Mouse (Mus musculus): ENCODE data around the gene 4833439L19Rik. TPM values are rescaled to one million over a fixed set of nuclear protein-coding genes. Genes with fewer than 3 reads are reported as not detected.

Gene 4833439L19Rik
- polyA plus RNA-seq, 1 experiment from 2014 or later: 50.2 TPM

Small RNA genes within 50 kb of the gene (microRNA-seq; reads per million reads assigned to microRNA genes)
- gene Gm24195: not detected

Other genes starting within 250 kb of the 4833439L19Rik start
- 0.61 and 0.70 TPM in 2 replicates for gene Cplx2, start 194.1 kb downstream of the 4833439L19Rik start, polyA plus RNA-seq (2015; fragmentation: Nextera tagmentation; extraction: Ambion mirVana)
- 33.4 and 37.6 TPM in 2 replicates for gene Thoc3, start 96.6 kb downstream of the 4833439L19Rik start, polyA plus RNA-seq (2015; fragmentation: Nextera tagmentation; extraction: Ambion mirVana)
- gene Simc1, start 61.7 kb downstream of the 4833439L19Rik start, polyA plus RNA-seq (2015; fragmentation: Nextera tagmentation; extraction: Ambion mirVana): 1.5 TPM in 2 replicates
- 7.6 and 8.4 TPM in 2 replicates for gene Arl10, start 9.6 kb upstream of the 4833439L19Rik start, polyA plus RNA-seq (2015; fragmentation: Nextera tagmentation; extraction: Ambion mirVana)
- 37.9 and 41.0 TPM in 2 replicates for gene Nop16, start 24.7 kb upstream of the 4833439L19Rik start, polyA plus RNA-seq (2015; fragmentation: Nextera tagmentation; extraction: Ambion mirVana)
- 102 and 108 TPM in 2 replicates for gene Higd2a, start 24.8 kb upstream of the 4833439L19Rik start, polyA plus RNA-seq (2015; fragmentation: Nextera tagmentation; extraction: Ambion mirVana)
- gene Cltb, start 45.9 kb upstream of the 4833439L19Rik start, polyA plus RNA-seq (2015; fragmentation: Nextera tagmentation; extraction: Ambion mirVana): 30.8 and 33.2 TPM in 2 replicates
- 28.9 and 29.9 TPM in 2 replicates for gene Faf2, start 56.3 kb upstream of the 4833439L19Rik start, polyA plus RNA-seq (2015; fragmentation: Nextera tagmentation; extraction: Ambion mirVana)
- 24.6 and 27.8 TPM in 2 replicates for gene Rnf44, start 128.5 kb upstream of the 4833439L19Rik start, polyA plus RNA-seq (2015; fragmentation: Nextera tagmentation; extraction: Ambion mirVana)
- gene Cdhr2, start 136.0 kb upstream of the 4833439L19Rik start, polyA plus RNA-seq (2015; fragmentation: Nextera tagmentation; extraction: Ambion mirVana): 23.4 and 26.1 TPM in 2 replicates
- 0.02 TPM in 1 of 2 replicates, not detected in the other for gene Gprin1, start 184.4 kb upstream of the 4833439L19Rik start, polyA plus RNA-seq (2015; fragmentation: Nextera tagmentation; extraction: Ambion mirVana)
- gene Sncb, start 201.2 kb upstream of the 4833439L19Rik start, polyA plus RNA-seq (2015; fragmentation: Nextera tagmentation; extraction: Ambion mirVana): not detected in 2 replicates
- not detected in 2 replicates for gene Eif4e1b, start 218.6 kb upstream of the 4833439L19Rik start, polyA plus RNA-seq (2015; fragmentation: Nextera tagmentation; extraction: Ambion mirVana)
- gene Tspan17, start 223.9 kb upstream of the 4833439L19Rik start, polyA plus RNA-seq (2015; fragmentation: Nextera tagmentation; extraction: Ambion mirVana): 1.4 and 1.6 TPM in 2 replicates